Mouse (Mus musculus) layer of hippocampus, adult 2 months (tissue): Measurements from ENCODE around the gene Tcf7l2. TPM values are rescaled to one million over a fixed set of nuclear protein-coding genes. Genes with fewer than 3 reads are reported as not detected.

Source experiments
- DNase-seq, 2 experiments: peaks; one replicate each; pipeline ENCODE4 v3.0.0; 2022; ENCODE audit warnings: low spot score in 2 of 2
- H3K27ac ChIP-seq: fragments of 200-600 bp; 2 replicates; pipeline ENCODE4 v1.8.1; 2022
- H3K4me3 ChIP-seq: fragments of 200-600 bp; 2 replicates; pipeline ENCODE4 v1.8.1; 2022; ENCODE audit warnings: mild to moderate bottlenecking
- CTCF ChIP-seq: fragments of 200-600 bp; conservative IDR thresholded peaks from 2 replicates; pipeline ENCODE4 v1.8.1; 2022; ENCODE audit warnings: antibody characterized with exemption, mild to moderate bottlenecking, moderate library complexity
- total RNA-seq, 2 experiments: library from RNA; stranded (reverse); gene quantifications; 2 replicates each; pipeline ENCODE4 v1.2.3; 2021

Tcf7l2 gene
- total RNA-seq, 2 experiments from 2014 or later: 9.9 to 11.3 TPM

GRCm38 (mm10) chr19:55795349-55795748 is 53.7 kb downstream of the Tcf7l2 start:
- Histone ChIP-seq H3K4me3 (no peak overlapping the region), H3K27ac (no peak overlapping the region)
- DNase-seq: no peak
- TF ChIP-seq CTCF: no peak

GRCm38 (mm10) chr19:55797834-55798233 is 56.2 kb downstream of the Tcf7l2 start:
- Histone ChIP-seq H3K4me3 (no peak overlapping the region), H3K27ac (no peak overlapping the region)
- TF ChIP-seq CTCF: no peak
- DNase-seq: no peak

GRCm38 (mm10) chr19:55799411-55799810 is 57.8 kb downstream of the Tcf7l2 start:
- Histone ChIP-seq H3K4me3 (no peak overlapping the region), H3K27ac (no peak overlapping the region)
- TF ChIP-seq CTCF: no peak
- no peak for DNase-seq

- no peak overlapping the region for H3K27ac ChIP-seq
- DNase-seq: no peak
- TF ChIP-seq CTCF: no peak
- H3K4me3 ChIP-seq: no peak overlapping the region
Measured at GRCm38 (mm10) chr19:55800059-55800458, 58.4 kb downstream of the Tcf7l2 start.

GRCm38 (mm10) chr19:55803121-55803520 is 61.5 kb downstream of the Tcf7l2 start:
- DNase-seq: no peak
- TF ChIP-seq CTCF: no peak
- no peak overlapping the region for H3K4me3 ChIP-seq
- no peak overlapping the region for H3K27ac ChIP-seq

- TF ChIP-seq CTCF: no peak
- no peak for DNase-seq
- H3K4me3 ChIP-seq: no peak overlapping the region
- no peak overlapping the region for H3K27ac ChIP-seq
Measured at GRCm38 (mm10) chr19:55803797-55804196, 62.2 kb downstream of the Tcf7l2 start.

- H3K4me3 ChIP-seq: no peak overlapping the region
- H3K27ac ChIP-seq: no peak overlapping the region
- no peak for DNase-seq
- TF ChIP-seq CTCF: no peak
Measured at GRCm38 (mm10) chr19:55804795-55805194, 63.2 kb downstream of the Tcf7l2 start.

GRCm38 (mm10) chr19:55806434-55807193 is 65.0 kb downstream of the Tcf7l2 start:
- no peak for TF ChIP-seq CTCF
- no peak overlapping the region for H3K4me3 ChIP-seq
- no peak for DNase-seq
- no peak overlapping the region for H3K27ac ChIP-seq

- DNase-seq: no peak
- Histone ChIP-seq H3K27ac (no peak overlapping the region), H3K4me3 (no peak overlapping the region)
- TF ChIP-seq CTCF: 0 out of 2 replicates have a peak, but pooled peaks have one; percentile 19
Measured at GRCm38 (mm10) chr19:55807194-55808053, 65.8 kb downstream of the Tcf7l2 start.

GRCm38 (mm10) chr19:55808304-55808703 is 66.7 kb downstream of the Tcf7l2 start:
- H3K4me3 ChIP-seq: no peak overlapping the region
- DNase-seq: no peak
- H3K27ac ChIP-seq: no peak overlapping the region
- no peak for TF ChIP-seq CTCF

GRCm38 (mm10) chr19:55809539-55809938 is 67.9 kb downstream of the Tcf7l2 start:
- no peak for DNase-seq
- TF ChIP-seq CTCF: no peak
- Histone ChIP-seq H3K4me3 (no peak overlapping the region), H3K27ac (no peak overlapping the region)

GRCm38 (mm10) chr19:55812236-55812635 is 70.6 kb downstream of the Tcf7l2 start:
- H3K27ac ChIP-seq: no peak overlapping the region
- TF ChIP-seq CTCF: no peak
- H3K4me3 ChIP-seq: no peak overlapping the region
- DNase-seq: no peak

- no peak for DNase-seq
- TF ChIP-seq CTCF: no peak
- no peak overlapping the region for H3K4me3 ChIP-seq
- no peak overlapping the region for H3K27ac ChIP-seq
Measured at GRCm38 (mm10) chr19:55815010-55815790, 73.6 kb downstream of the Tcf7l2 start.
